Mouse (Mus musculus): ENCODE results near the gene Bbc3.

DNA sequence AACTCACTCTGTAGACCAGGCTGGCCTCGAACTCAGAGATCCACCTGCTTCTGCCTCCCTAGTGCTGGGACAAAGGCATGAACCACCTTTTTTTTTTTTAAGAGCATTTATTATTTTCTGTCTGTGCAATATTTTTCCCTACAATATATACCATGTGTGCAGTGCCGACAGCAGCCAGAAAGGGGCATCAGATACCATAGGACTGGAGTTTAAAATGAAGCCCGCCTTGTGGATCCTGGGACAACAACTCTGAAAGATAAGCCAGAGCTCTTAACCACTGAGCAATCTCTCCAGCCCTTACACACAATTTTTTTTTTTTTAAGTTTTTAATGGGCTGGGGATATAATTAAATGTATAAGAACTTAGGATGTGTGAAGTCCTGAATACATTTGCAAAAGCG lies 13.8 kb upstream of the Bbc3 start:
- TF ChIP-seq CTCF (IDR thresholded peaks at IDR 0.05) (peak; percentile 56), EP300 (IDR thresholded peaks at IDR 0.05) (no peak)
